Mouse (Mus musculus) liver, adult 2 months (tissue): ENCODE data around the gene Eps8l2.

ENCODE experiments used
- CTCF ChIP-seq: fragments of 200-500 bp; IDR thresholded peaks from 2 replicates; pipeline ENCODE4 v1.5.1; 2011; ENCODE audit warnings: low read depth, low read length, control low read depth
- POLR2A ChIP-seq: fragments of 200-500 bp; IDR thresholded peaks from 2 replicates; pipeline ENCODE4 v1.6.1; 2011; ENCODE audit warnings: low read length, control low read depth; ENCODE audit not compliant: insufficient read depth; ENCODE audit errors: extremely low read depth

GRCm38 (mm10) chr7:141297926-141298650 lies 40.6 kb upstream of the Eps8l2 start:
- TF ChIP-seq POLR2A (no peak), CTCF (no peak)
